Mouse (Mus musculus): ENCODE results near the gene Ms4a15. TPM values are rescaled to one million over a fixed set of nuclear protein-coding genes. Genes with fewer than 3 reads are reported as not detected.

The Ms4a15 gene
- polyA plus RNA-seq, 1 experiment from 2014 or later: not detected

DNA sequence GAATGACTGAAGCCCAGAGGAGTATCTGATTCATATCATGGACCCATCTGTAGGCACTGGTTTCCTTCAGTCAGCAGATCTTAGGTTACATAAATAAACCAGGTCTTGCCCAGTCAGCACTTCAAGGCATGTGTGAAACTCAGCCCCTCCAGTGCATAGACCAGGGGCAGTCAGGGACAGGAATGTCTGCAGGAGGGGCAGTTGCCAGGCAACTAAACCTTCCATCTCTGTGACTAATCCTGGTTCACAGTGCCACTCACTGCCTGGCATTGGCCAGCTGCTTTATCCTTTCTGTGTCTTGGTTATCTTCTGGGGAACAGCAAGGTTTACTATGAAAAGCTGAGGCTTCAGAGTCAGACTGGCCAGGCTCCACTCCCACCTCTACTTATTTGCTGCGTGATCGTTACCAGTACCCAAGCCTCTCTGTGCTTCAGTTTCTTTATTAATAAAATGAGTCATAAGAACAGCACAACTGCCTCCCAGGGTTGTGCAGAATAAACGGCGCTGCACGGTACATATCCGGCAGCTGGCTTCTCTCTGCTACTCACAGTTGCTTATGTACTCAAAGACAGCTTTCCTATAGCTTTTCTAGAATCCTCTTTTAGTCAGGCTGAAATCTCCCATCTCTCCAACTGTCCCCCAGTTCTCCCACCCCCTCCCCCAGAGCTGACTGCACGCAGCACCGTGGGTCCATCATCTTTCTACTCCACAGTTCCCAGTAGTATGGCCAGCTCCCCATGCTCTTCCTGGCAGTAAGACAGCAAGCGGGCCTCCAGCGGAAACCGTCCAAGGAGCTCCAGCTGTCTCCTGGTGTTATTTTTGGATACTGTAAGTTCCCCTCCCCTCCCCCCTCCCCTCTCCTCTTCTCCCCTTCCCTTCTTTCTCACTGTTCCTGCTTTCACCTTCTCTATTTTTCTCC, 40.8 kb downstream of the Ms4a15 start:
- Histone ChIP-seq H3K27ac (ENCODE audit: low read length) (peak overlapping the region; percentile 95), H3K4me2 (replicated peaks; ENCODE audit: low read depth, low read length) (peak overlapping the region; percentile 29), H3K9ac (replicated peaks; ENCODE audit: low read depth, low read length) (0 out of 2 replicates have a peak overlapping the region, but pooled peaks have one; percentile 6), H3K36me3 (ENCODE audit: control insufficient read depth, insufficient read depth, low read length) (no peaks in the 10 kb centered on the region), H3K27me3 (ENCODE audit: control insufficient read depth, insufficient read depth, low read length) (no peaks in the 10 kb centered on the region), H3K4me1 (ENCODE audit: control insufficient read depth, insufficient read depth, low read length) (peaks cover 29% of the 10 kb centered on the region), H3K4me3 (ENCODE audit: low read depth, low read length) (no peak overlapping the region), H3K9me3 (ENCODE audit: control insufficient read depth, low read depth, low read length) (no peaks in the 10 kb centered on the region)
- WGBS: 44% methylated on average over 11 of the region's 11 CpGs
- peak; percentile 69 for ATAC-seq (ENCODE audit: insufficient number of reproducible peaks, insufficient read depth, low FRiP score, low read depth)

GRCm38 (mm10) chr19:10949558-10949957, 43.5 kb downstream of the Ms4a15 start:
- Histone ChIP-seq H3K36me3 (ENCODE audit: control insufficient read depth, insufficient read depth, low read length) (peaks cover 7% of the 10 kb centered on the region), H3K9me3 (ENCODE audit: control insufficient read depth, low read depth, low read length) (no peaks in the 10 kb centered on the region), H3K27ac (ENCODE audit: low read length) (peak overlapping the region; percentile 56; the same call in 1 of the 2 replicates), H3K4me2 (replicated peaks; ENCODE audit: low read depth, low read length) (peak overlapping the region; percentile 39), H3K4me1 (ENCODE audit: control insufficient read depth, insufficient read depth, low read length) (peaks cover 37% of the 10 kb centered on the region), H3K4me3 (ENCODE audit: low read depth, low read length) (peak overlapping the region; percentile 10; the same call in 1 of the 2 replicates), H3K27me3 (ENCODE audit: control insufficient read depth, insufficient read depth, low read length) (no peaks in the 10 kb centered on the region), H3K9ac (replicated peaks; ENCODE audit: low read depth, low read length) (no peak overlapping the region)
- WGBS: 34% methylated on average over 9 of the region's 9 CpGs
- ATAC-seq (ENCODE audit: insufficient number of reproducible peaks, insufficient read depth, low FRiP score, low read depth): no peak

- ATAC-seq (ENCODE audit: insufficient number of reproducible peaks, insufficient read depth, low FRiP score, low read depth): peak; percentile 95
- Histone ChIP-seq H3K27ac (ENCODE audit: low read length) (peak within 1 kb of the TSS; percentile 56; the same call in 1 of the 2 replicates), H3K9me3 (ENCODE audit: control insufficient read depth, low read depth, low read length) (no peaks in the 10 kb centered on the region), H3K4me2 (replicated peaks; ENCODE audit: low read depth, low read length) (peak within 1 kb of the TSS; percentile 100), H3K9ac (replicated peaks; ENCODE audit: low read depth, low read length) (peak within 1 kb of the TSS; percentile 92), H3K27me3 (ENCODE audit: control insufficient read depth, insufficient read depth, low read length) (no peaks in the 10 kb centered on the region), H3K36me3 (ENCODE audit: control insufficient read depth, insufficient read depth, low read length) (peaks cover 11% of the 10 kb centered on the region), H3K4me1 (ENCODE audit: control insufficient read depth, insufficient read depth, low read length) (peaks cover 37% of the 10 kb centered on the region), H3K4me3 (ENCODE audit: low read depth, low read length) (peak within 1 kb of the TSS; percentile 86)
- WGBS: under 1% methylated on average over 30 of the region's 30 CpGs
These were observed 43.9 kb downstream of the Ms4a15 start, which contains the start of gene Ccdc86 for GRCm38 (mm10) chr19:10949112-10949511. Gene Ccdc86, minus strand, starts transcription at chr19:10949266.

- Histone ChIP-seq H3K36me3 (ENCODE audit: control insufficient read depth, insufficient read depth, low read length) (peaks cover 17% of the 10 kb centered on the region), H3K4me3 (ENCODE audit: low read depth, low read length) (peak overlapping the region; percentile 86), H3K27me3 (ENCODE audit: control insufficient read depth, insufficient read depth, low read length) (no peaks in the 10 kb centered on the region), H3K27ac (ENCODE audit: low read length) (no peak overlapping the region), H3K9ac (replicated peaks; ENCODE audit: low read depth, low read length) (peak overlapping the region; percentile 92), H3K4me1 (ENCODE audit: control insufficient read depth, insufficient read depth, low read length) (peaks cover 36% of the 10 kb centered on the region), H3K9me3 (ENCODE audit: control insufficient read depth, low read depth, low read length) (no peaks in the 10 kb centered on the region), H3K4me2 (replicated peaks; ENCODE audit: low read depth, low read length) (peak overlapping the region; percentile 100)
- 1% methylated on average over 20 of the region's 20 CpGs for WGBS
- ATAC-seq (ENCODE audit: insufficient number of reproducible peaks, insufficient read depth, low FRiP score, low read depth): no peak
These were observed 44.6 kb downstream of the Ms4a15 start for GRCm38 (mm10) chr19:10948416-10948815.

GRCm38 (mm10) chr19:10947219-10947618, 45.8 kb downstream of the Ms4a15 start:
- Histone ChIP-seq H3K36me3 (ENCODE audit: control insufficient read depth, insufficient read depth, low read length) (peaks cover 20% of the 10 kb centered on the region), H3K9ac (replicated peaks; ENCODE audit: low read depth, low read length) (peak overlapping the region; percentile 92; the same call in 1 of the 2 replicates), H3K9me3 (ENCODE audit: control insufficient read depth, low read depth, low read length) (no peaks in the 10 kb centered on the region), H3K27me3 (ENCODE audit: control insufficient read depth, insufficient read depth, low read length) (no peaks in the 10 kb centered on the region), H3K4me1 (ENCODE audit: control insufficient read depth, insufficient read depth, low read length) (peaks cover 30% of the 10 kb centered on the region), H3K4me2 (replicated peaks; ENCODE audit: low read depth, low read length) (peak overlapping the region; percentile 100), H3K4me3 (ENCODE audit: low read depth, low read length) (peak overlapping the region; percentile 86), H3K27ac (ENCODE audit: low read length) (no peak overlapping the region)
- WGBS: 86% methylated on average over 5 of the region's 5 CpGs
- ATAC-seq (ENCODE audit: insufficient number of reproducible peaks, insufficient read depth, low FRiP score, low read depth): no peak

DNA sequence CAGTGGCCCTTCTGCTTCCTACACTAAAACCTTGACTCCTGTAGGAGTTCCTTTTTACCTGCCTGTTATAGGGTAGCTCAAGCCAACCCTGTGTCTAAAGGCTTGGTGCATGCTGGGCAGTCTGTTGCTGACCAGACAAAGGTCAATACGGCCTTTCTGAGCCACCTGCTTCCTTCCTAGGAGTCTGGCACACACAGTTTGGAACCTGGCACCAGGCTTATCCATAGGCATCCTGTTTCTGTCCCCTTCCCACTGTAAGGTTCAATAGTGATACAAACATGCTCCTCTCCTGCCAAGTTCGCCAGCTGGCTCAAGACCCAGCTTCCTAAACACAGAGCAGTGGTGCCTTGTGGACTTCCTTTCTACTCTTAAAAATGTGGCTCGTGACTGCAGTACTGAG, 46.5 kb downstream of the Ms4a15 start:
- Histone ChIP-seq H3K4me2 (replicated peaks; ENCODE audit: low read depth, low read length) (peak overlapping the region; percentile 18; the same call in 1 of the 2 replicates), H3K9me3 (ENCODE audit: control insufficient read depth, low read depth, low read length) (no peaks in the 10 kb centered on the region), H3K36me3 (ENCODE audit: control insufficient read depth, insufficient read depth, low read length) (peaks cover 24% of the 10 kb centered on the region), H3K9ac (replicated peaks; ENCODE audit: low read depth, low read length) (no peak overlapping the region), H3K27me3 (ENCODE audit: control insufficient read depth, insufficient read depth, low read length) (no peaks in the 10 kb centered on the region), H3K4me1 (ENCODE audit: control insufficient read depth, insufficient read depth, low read length) (peaks cover 24% of the 10 kb centered on the region), H3K27ac (ENCODE audit: low read length) (no peak overlapping the region), H3K4me3 (ENCODE audit: low read depth, low read length) (0 out of 2 replicates have a peak overlapping the region, but pooled peaks have one; percentile 86)
- no peak for ATAC-seq (ENCODE audit: insufficient number of reproducible peaks, insufficient read depth, low FRiP score, low read depth)
- 83% methylated on average over 3 of the region's 3 CpGs for WGBS

DNA sequence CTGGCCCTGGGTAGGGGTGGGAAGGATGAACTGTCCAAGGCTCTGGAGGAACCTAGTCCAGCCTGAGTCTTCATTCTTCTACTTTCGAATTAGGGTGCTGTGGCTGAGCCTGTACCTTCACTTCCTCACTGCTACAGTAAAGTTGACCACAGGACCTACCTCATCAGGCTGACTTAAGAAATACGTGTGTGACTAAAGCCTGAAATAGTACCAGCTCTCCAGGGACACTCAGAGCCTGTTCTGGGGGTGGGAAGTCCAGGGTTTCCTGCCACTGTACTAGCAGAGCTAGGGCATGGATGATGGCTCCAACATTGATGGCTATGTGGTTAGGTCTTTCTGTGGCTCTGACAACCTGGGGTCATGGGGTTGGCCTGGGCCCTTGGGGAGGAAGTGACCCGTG, 49.1 kb downstream of the Ms4a15 start:
- H3K9me3 ChIP-seq (ENCODE audit: control insufficient read depth, low read depth, low read length): no peaks in the 10 kb centered on the region
- H3K9ac ChIP-seq (replicated peaks; ENCODE audit: low read depth, low read length): no peak overlapping the region
- ATAC-seq (ENCODE audit: insufficient number of reproducible peaks, insufficient read depth, low FRiP score, low read depth): no peak
- 80% methylated on average over 3 of the region's 3 CpGs for WGBS
- no peak overlapping the region for H3K27ac ChIP-seq (ENCODE audit: low read length)
- peaks cover 31% of the 10 kb centered on the region for H3K4me1 ChIP-seq (ENCODE audit: control insufficient read depth, insufficient read depth, low read length)
- H3K4me3 ChIP-seq (ENCODE audit: low read depth, low read length): no peak overlapping the region
- H3K27me3 ChIP-seq (ENCODE audit: control insufficient read depth, insufficient read depth, low read length): no peaks in the 10 kb centered on the region
- H3K4me2 ChIP-seq (replicated peaks; ENCODE audit: low read depth, low read length): no peak overlapping the region
- H3K36me3 ChIP-seq (ENCODE audit: control insufficient read depth, insufficient read depth, low read length): peaks cover 24% of the 10 kb centered on the region

- 3% methylated on average over 40 of the region's 40 CpGs for WGBS
- H3K4me3 ChIP-seq (ENCODE audit: low read depth, low read length): peak overlapping the region; percentile 29
- peak; percentile 53 for ATAC-seq (ENCODE audit: insufficient number of reproducible peaks, insufficient read depth, low FRiP score, low read depth)
- no peaks in the 10 kb centered on the region for H3K9me3 ChIP-seq (ENCODE audit: control insufficient read depth, low read depth, low read length)
- H3K9ac ChIP-seq (replicated peaks; ENCODE audit: low read depth, low read length): 0 out of 2 replicates have a peak overlapping the region, but pooled peaks have one; percentile 30
- H3K27me3 ChIP-seq (ENCODE audit: control insufficient read depth, insufficient read depth, low read length): no peaks in the 10 kb centered on the region
- H3K36me3 ChIP-seq (ENCODE audit: control insufficient read depth, insufficient read depth, low read length): peaks cover 24% of the 10 kb centered on the region
- peaks cover 12% of the 10 kb centered on the region for H3K4me1 ChIP-seq (ENCODE audit: control insufficient read depth, insufficient read depth, low read length)
- H3K4me2 ChIP-seq (replicated peaks; ENCODE audit: low read depth, low read length): peak overlapping the region; percentile 84
- no peak overlapping the region for H3K27ac ChIP-seq (ENCODE audit: low read length)
These were observed 52.1 kb downstream of the Ms4a15 start for GRCm38 (mm10) chr19:10940801-10941457.
